Mouse (Mus musculus): Measurements from ENCODE around the gene Npdc1. TPM values are rescaled to one million over a fixed set of nuclear protein-coding genes. Genes with fewer than 3 reads are reported as not detected.

Gene Npdc1
- total RNA-seq (2014; rRNA removed) (179 and 188 TPM in 2 replicates), polyA plus RNA-seq (2015; fragmentation: Nextera tagmentation; extraction: Ambion mirVana) (413 and 442 TPM in 2 replicates)

DNA sequence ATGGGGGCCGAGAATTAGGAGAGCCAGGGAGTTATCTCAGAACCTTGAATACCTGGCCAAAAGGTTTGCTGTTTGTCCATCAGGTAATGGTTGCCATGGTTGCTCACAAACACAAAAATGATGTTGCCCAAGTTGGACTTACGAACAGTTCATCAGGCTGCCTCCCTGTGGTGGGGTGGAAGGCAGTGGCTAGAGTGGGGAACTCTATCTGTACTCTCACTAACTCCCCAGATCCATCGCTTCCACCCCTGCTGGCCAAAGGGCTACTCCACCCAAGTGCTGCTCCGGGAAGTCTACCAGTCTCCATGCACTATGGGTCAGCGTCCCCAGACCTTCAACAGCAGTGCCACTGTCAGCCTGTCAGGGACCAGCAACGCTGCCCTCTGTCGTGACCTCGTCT is at the start of gene Npdc1:
Npdc1 (plus strand) TSS at position 301 of the 400 bp plus-strand sequence.
- Histone ChIP-seq H3K4me2 (ENCODE audit: low read depth) (peak within 1 kb of the TSS; percentile 74; the same call in 1 of the 2 replicates), H3K4me3 (ENCODE audit: low read depth, low read length) (no peak within 1 kb of the TSS), H3K27me3 (ENCODE audit: insufficient read depth, low read length) (peaks cover 17% of the 10 kb centered on the region), H3K36me3 (ENCODE audit: insufficient read depth) (no peaks in the 10 kb centered on the region), H3K9ac (no peak within 1 kb of the TSS), H3K9me3 (ENCODE audit: low read length) (no peaks in the 10 kb centered on the region), H3K27ac (ENCODE audit: low read depth, low read length) (no peak within 1 kb of the TSS), H3K4me1 (ENCODE audit: insufficient read depth) (peaks cover 8% of the 10 kb centered on the region; the same call in 1 of the 2 replicates)
- TF ChIP-seq CTCF (IDR thresholded peaks at IDR 0.05; ENCODE audit: low read depth), result no peak
- no peak for ATAC-seq
- WGBS, result 71% methylated on average over 8 of the region's 8 CpGs
- no peak for DNase-seq

DNA sequence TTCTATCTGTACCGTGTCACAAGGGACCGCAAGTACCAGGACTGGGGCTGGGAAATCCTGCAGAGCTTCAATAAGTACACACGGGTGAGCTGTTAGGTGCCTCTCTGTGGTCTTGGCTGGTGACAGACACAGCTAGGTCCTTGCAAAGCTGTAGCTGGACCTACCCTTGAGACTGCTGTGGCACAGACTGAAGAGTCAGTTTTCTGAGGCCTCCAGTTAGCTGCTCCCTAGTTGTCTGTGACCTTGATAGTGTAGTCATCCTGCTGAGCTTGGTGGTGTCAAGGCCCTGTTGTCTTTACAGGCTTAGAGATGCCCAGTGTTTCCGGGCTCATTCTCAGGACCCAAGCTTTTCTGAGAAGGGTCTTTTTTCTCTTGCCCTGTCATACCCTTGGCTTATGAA is 49.7 kb upstream of the Npdc1 start:
- no peak overlapping the region for H3K4me2 ChIP-seq (ENCODE audit: low read depth)
- TF ChIP-seq CTCF (IDR thresholded peaks at IDR 0.05; ENCODE audit: low read depth), result no peak
- no peaks in the 10 kb centered on the region for H3K27me3 ChIP-seq (ENCODE audit: insufficient read depth, low read length)
- no peak overlapping the region for H3K9ac ChIP-seq
- 94% methylated on average over 4 of the region's 4 CpGs for WGBS
- peaks cover 85% of the 10 kb centered on the region for H3K36me3 ChIP-seq (ENCODE audit: insufficient read depth)
- no peak overlapping the region for H3K27ac ChIP-seq (ENCODE audit: low read depth, low read length)
- no peaks in the 10 kb centered on the region for H3K4me1 ChIP-seq (ENCODE audit: insufficient read depth)
- ATAC-seq (no peak), DNase-seq (no peak)
- no peaks in the 10 kb centered on the region for H3K9me3 ChIP-seq (ENCODE audit: low read length)
- no peak overlapping the region for H3K4me3 ChIP-seq (ENCODE audit: low read depth, low read length)

GRCm38 (mm10) chr2:25350701-25351100 is 48.5 kb upstream of the Npdc1 start:
- H3K4me3 ChIP-seq (ENCODE audit: low read depth, low read length), result no peak overlapping the region
- no peaks in the 10 kb centered on the region for H3K27me3 ChIP-seq (ENCODE audit: insufficient read depth, low read length)
- H3K4me2 ChIP-seq (ENCODE audit: low read depth), result no peak overlapping the region
- H3K9ac ChIP-seq, result no peak overlapping the region
- TF ChIP-seq CTCF (IDR thresholded peaks at IDR 0.05; ENCODE audit: low read depth), result no peak
- ATAC-seq (no peak), DNase-seq (no peak)
- 0 out of 2 replicates have a peak, but pooled peaks cover 3% of the 10 kb centered on the region for H3K4me1 ChIP-seq (ENCODE audit: insufficient read depth)
- H3K36me3 ChIP-seq (ENCODE audit: insufficient read depth), result peaks cover 73% of the 10 kb centered on the region
- no peaks in the 10 kb centered on the region for H3K9me3 ChIP-seq (ENCODE audit: low read length)
- 96% methylated on average over 3 of the region's 3 CpGs for WGBS
- no peak overlapping the region for H3K27ac ChIP-seq (ENCODE audit: low read depth, low read length)

DNA sequence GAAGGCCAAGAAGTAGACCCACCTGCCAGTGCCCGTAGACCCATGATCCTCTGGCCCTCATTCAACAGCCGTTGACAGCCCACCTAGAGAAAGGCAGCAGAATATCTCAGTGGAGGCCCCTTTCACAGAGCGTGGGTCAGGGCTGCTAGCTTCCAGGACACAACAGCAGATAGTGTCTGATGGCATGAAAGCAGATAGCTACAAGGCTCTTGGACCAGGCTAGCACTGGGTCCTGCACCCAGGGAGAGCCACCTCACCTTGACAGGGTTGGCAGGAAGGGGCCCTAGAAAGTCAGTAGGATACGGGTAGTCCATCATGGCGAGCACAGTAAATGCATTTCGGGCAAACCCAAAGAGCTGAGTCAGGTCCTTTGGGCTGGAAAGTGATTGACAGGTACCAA is 44.9 kb upstream of the Npdc1 start:
- H3K27ac ChIP-seq (ENCODE audit: low read depth, low read length), result no peak overlapping the region
- no peak for TF ChIP-seq CTCF (IDR thresholded peaks at IDR 0.05; ENCODE audit: low read depth)
- no peaks in the 10 kb centered on the region for H3K9me3 ChIP-seq (ENCODE audit: low read length)
- H3K9ac ChIP-seq, result no peak overlapping the region
- peaks cover 43% of the 10 kb centered on the region for H3K36me3 ChIP-seq (ENCODE audit: insufficient read depth)
- H3K4me3 ChIP-seq (ENCODE audit: low read depth, low read length), result no peak overlapping the region
- 92% methylated on average over 6 of the region's 6 CpGs for WGBS
- DNase-seq, result no peak
- peaks cover 11% of the 10 kb centered on the region; the same call in 1 of the 2 replicates for H3K4me1 ChIP-seq (ENCODE audit: insufficient read depth)
- no peak for ATAC-seq
- no peak overlapping the region for H3K4me2 ChIP-seq (ENCODE audit: low read depth)
- H3K27me3 ChIP-seq (ENCODE audit: insufficient read depth, low read length), result no peaks in the 10 kb centered on the region

DNA sequence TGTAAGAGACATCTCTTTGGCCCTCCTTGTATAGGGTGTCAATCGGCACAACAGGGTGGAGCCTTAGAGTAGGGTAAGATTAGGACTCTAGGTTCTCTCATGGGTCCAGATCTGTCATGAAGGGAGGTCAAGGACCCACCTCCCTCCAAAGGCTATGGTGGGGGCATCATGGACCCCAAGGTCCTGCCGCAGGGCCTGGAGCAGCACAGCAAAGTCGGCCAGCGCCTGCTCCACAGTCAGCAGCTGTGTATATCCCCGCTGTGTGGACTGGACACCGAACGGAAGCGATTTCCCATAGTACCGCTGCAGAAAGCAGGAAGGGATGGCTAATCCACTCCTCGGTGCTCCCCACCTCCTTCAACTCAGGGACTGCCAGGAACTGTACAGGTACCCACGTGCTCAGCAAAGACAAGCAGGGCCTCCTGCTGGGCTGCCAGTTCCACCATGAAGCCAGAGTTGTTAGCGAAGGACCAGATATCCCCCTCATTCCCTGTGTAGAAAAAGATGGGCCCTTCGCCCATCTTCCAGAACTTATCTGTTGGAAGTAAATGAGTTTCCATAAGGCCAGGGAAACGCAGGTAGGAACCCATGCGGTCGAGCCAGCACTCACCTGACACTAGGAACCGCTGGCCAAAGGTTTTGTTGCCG is 43.6 kb upstream of the Npdc1 start:
- no peak for TF ChIP-seq CTCF (IDR thresholded peaks at IDR 0.05; ENCODE audit: low read depth)
- Histone ChIP-seq H3K4me1 (ENCODE audit: insufficient read depth) (peaks cover 11% of the 10 kb centered on the region; the same call in 1 of the 2 replicates), H3K4me2 (ENCODE audit: low read depth) (peak overlapping the region; percentile 86), H3K4me3 (ENCODE audit: low read depth, low read length) (peak overlapping the region; percentile 52), H3K9me3 (ENCODE audit: low read length) (no peaks in the 10 kb centered on the region), H3K9ac (peak overlapping the region; percentile 64; the same call in 1 of the 2 replicates), H3K36me3 (ENCODE audit: insufficient read depth) (peaks cover 30% of the 10 kb centered on the region), H3K27ac (ENCODE audit: low read depth, low read length) (no peak overlapping the region), H3K27me3 (ENCODE audit: insufficient read depth, low read length) (no peaks in the 10 kb centered on the region)
- 42% methylated on average over 18 of the region's 18 CpGs for WGBS
- DNase-seq (no peak), ATAC-seq (no peak)

DNA sequence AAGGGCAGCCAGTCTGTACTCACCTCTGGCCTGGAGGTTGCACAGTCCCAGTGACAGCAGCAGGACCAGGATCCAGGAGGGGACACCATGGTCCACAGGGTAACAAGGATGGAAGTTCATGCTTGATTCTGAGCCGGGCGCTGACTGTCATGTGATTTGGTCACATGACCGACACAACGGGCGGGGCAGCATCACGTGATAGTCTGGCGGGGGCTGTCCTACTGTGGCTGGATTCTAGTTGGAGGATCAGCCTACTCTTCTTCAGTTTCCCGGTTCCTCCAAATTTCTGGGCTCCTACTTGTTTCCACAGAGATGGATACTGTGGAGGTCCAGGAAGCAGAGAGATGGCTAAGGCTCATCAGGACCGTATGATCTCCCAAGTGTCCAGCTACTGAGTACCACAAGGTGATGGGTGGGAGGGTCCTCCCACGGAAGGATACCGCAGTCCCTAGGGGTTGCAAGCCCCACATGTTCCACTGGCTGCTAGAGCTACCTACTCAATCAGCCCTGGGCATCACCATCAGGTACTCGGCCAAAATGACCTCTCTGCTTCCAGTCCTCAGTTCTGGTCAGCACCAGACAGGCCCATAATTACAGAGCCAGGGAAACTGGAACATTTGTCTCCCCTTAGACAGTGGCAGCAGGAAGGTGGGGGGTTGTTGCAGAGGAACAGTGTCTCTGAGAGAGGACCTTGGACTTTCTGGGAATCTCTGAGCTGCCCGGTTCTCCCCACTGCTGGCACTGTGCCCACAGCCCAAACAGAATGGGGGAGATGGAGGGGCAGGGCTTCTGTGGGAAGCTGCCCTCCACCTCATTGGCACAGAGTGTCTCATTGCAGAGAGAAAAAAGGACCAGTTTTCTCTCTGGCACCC is 42.7 kb upstream of the Npdc1 start, which contains the start of gene Dpp7:
Dpp7 (minus strand) TSS at position 152 of the 872 bp plus-strand sequence.
- peak; percentile 89 for DNase-seq
- Histone ChIP-seq H3K4me2 (ENCODE audit: low read depth) (peak within 1 kb of the TSS; percentile 86), H3K9ac (peak within 1 kb of the TSS; percentile 64), H3K36me3 (ENCODE audit: insufficient read depth) (peaks cover 22% of the 10 kb centered on the region), H3K27me3 (ENCODE audit: insufficient read depth, low read length) (no peaks in the 10 kb centered on the region), H3K27ac (ENCODE audit: low read depth, low read length) (no peak within 1 kb of the TSS), H3K4me3 (ENCODE audit: low read depth, low read length) (peak within 1 kb of the TSS; percentile 52), H3K4me1 (ENCODE audit: insufficient read depth) (peaks cover 11% of the 10 kb centered on the region; the same call in 1 of the 2 replicates), H3K9me3 (ENCODE audit: low read length) (no peaks in the 10 kb centered on the region)
- WGBS, result 5% methylated on average over 13 of the region's 13 CpGs
- ATAC-seq, result peak; percentile 89
- TF ChIP-seq CTCF (IDR thresholded peaks at IDR 0.05; ENCODE audit: low read depth), result no peak
